Mouse (Mus musculus) embryonic facial prominence, embryonic 13.5 days (tissue): ENCODE data around the gene Pcbp4. TPM values are rescaled to one million over a fixed set of nuclear protein-coding genes. Genes with fewer than 3 reads are reported as not detected.

Experiments used
- ATAC-seq: fragments of 200-750 bp; cut with Nextera tagmentation; 2 replicates; pipeline ENCODE4 v1.8.0; 2017; ENCODE audit warnings: low read depth; ENCODE audit not compliant: insufficient number of reproducible peaks, insufficient read depth, low FRiP score, low TSS enrichment
- H3K27ac ChIP-seq: fragments of 300-500 bp; sonication (generic); 2 replicates; pipeline ENCODE4 v1.5.1; 2015; ENCODE audit warnings: moderate library complexity, mild to moderate bottlenecking, inconsistent platforms
- H3K27me3 ChIP-seq: fragments of 300-500 bp; sonication (generic); 2 replicates; pipeline ENCODE4 v1.6.1; 2015; ENCODE audit warnings: mild to moderate bottlenecking, inconsistent platforms
- H3K36me3 ChIP-seq: fragments of 300-500 bp; sonication (generic); 2 replicates; pipeline ENCODE4 v1.6.1; 2015; ENCODE audit warnings: mild to moderate bottlenecking, inconsistent platforms
- H3K4me1 ChIP-seq: fragments of 300-500 bp; sonication (generic); 2 replicates; pipeline ENCODE4 v1.6.1; 2015; ENCODE audit warnings: inconsistent platforms
- H3K4me2 ChIP-seq: fragments of 300-500 bp; sonication (generic); 2 replicates; pipeline ENCODE4 v1.6.1; 2015; ENCODE audit warnings: moderate library complexity, mild to moderate bottlenecking, inconsistent platforms
- H3K4me3 ChIP-seq: fragments of 300-500 bp; sonication (generic); 2 replicates; pipeline ENCODE4 v1.5.1; 2015; ENCODE audit warnings: mild to moderate bottlenecking, inconsistent platforms
- H3K9ac ChIP-seq: fragments of 300-500 bp; sonication (generic); 2 replicates; pipeline ENCODE4 v1.6.1; 2015; ENCODE audit warnings: mild to moderate bottlenecking, inconsistent platforms
- H3K9me3 ChIP-seq: fragments of 300-500 bp; sonication (generic); 2 replicates; pipeline ENCODE4 v1.6.1; 2016; ENCODE audit warnings: inconsistent platforms
- WGBS: fragments of 180-500 bp; shearing (Covaris S2); methylation state at CpG from one replicate; pipeline ENCODE4 v1.1.7; 2015; ENCODE audit warnings: mixed read lengths; 5-methylcytosine and 5-hydroxymethylcytosine counted together
- polyA plus RNA-seq: library from polyadenylated mRNA; unstranded; fragments of >200 nt; fragmentation: Nextera tagmentation; extraction: Ambion mirVana; gene quantifications from 2 replicates; pipeline ENCODE4 v1.2.1, GENCODE M21; 2015

Gene Pcbp4
- polyA plus RNA-seq: 128 and 133 TPM in 2 replicates

DNA sequence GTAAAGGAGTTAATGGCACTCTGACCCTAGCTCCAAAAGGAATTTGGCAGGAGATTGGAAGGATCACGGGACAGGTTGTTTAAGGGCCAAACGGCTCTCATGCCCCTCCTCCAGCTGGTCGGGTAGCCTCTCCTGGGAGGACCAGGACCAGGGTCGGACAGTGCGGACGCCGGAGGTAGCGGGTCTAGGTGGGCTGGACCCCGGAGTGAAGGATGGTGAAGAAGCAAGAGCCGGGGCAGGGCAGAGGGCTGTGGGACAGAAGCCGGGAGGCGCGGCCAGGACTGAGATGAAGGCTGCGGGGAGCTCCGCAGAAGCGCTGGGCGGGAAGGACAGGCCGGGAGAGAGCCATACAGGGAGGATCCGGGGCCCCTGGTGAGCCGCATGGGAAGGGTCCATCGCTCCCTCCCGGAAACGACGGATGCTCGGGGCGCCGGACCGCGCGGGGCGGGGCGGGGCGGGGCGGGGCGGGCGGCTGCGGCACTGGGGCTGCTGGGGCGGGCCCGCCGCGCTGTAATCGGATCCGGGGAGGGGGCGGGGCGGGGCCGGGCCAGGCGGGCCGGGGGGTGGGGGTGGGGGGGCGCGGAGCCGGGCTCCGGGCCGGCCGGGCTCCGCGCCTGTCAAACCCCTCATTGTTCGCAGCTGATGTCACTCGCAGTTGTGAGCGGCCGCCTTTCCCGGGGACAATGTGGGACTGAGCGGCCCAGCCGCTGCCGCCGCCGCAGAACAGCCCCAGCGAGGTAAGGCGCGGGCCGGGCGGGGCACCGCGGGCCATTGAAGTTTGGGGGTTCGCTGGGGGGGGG, at the start of gene Pcbp4:
TSS of gene Pcbp4 (plus strand) at position 21 of the 800 bp plus-strand sequence.
- Histone ChIP-seq H3K36me3 (peaks cover 11% of the 10 kb centered on the region; the same call in 1 of the 2 replicates), H3K9me3 (no peaks in the 10 kb centered on the region), H3K4me1 (peaks cover 91% of the 10 kb centered on the region), H3K4me2 (peak within 1 kb of the TSS; percentile 97), H3K27me3 (no peaks in the 10 kb centered on the region), H3K4me3 (peak within 1 kb of the TSS; percentile 69), H3K9ac (peak within 1 kb of the TSS; percentile 85), H3K27ac (peak within 1 kb of the TSS; percentile 92)
- under 1% methylated on average over 39 of the region's 74 CpGs for WGBS
- peak; percentile 45 for ATAC-seq

DNA sequence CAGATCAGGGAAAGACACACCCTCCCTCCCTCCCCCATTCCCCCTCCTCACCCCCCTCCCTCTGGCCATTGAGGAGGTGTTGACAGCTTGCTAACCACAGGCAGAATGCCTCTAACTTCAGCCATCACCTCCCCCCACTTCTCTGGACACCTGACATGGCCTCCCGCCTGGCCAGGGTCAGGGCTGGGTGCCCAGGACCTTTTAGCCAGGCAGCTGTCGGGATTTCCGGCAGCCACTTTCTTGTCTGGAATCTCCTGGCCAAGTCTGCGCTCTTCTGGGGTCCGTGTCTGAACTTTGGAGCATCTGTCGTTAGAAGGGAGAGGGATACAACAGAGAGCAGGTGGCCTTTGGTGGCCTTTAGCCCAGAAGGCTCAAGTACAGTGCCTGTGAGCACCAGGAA, 47.8 kb upstream of the Pcbp4 start:
- H3K27me3 ChIP-seq: no peaks in the 10 kb centered on the region
- H3K9me3 ChIP-seq: no peaks in the 10 kb centered on the region
- no peak overlapping the region for H3K27ac ChIP-seq
- peaks cover 34% of the 10 kb centered on the region for H3K4me1 ChIP-seq
- no peak overlapping the region for H3K4me2 ChIP-seq
- 36% methylated on average over 6 of the region's 6 CpGs for WGBS
- H3K4me3 ChIP-seq: no peak overlapping the region
- no peak for ATAC-seq
- no peak overlapping the region for H3K9ac ChIP-seq
- H3K36me3 ChIP-seq: no peaks in the 10 kb centered on the region

DNA sequence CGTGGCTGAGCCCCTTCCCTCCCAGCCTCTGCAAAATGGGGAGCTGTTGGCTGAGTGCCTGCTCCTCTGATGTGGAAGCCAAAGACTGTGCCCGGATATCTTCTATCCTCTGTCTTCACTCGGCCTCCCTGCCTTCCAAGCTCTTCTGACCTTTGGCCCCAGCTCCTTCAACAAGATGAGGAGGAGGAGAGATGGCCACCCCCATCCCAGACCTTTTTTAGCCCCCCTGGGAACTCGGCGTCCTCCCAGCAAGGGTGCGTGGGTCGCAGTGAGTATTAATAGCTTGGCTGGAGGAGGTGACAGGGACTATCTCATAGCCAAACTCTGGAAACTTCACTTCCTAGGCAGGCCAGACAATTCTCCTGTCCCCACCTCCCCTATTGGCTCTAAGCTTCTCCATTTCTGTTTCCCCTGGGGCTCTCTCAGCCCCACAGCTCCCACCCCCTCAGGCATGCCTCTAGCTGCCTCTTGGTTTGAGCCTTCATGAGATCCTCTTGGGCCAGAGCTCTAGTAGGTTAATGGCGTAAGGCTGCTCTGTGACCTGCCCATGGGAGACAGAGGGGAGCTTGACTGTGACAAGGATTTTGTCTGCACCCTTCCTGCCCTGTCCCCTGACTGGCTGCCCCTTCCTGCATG, 46.5 kb upstream of the Pcbp4 start:
- Histone ChIP-seq H3K27ac (peak overlapping the region; percentile 34; the same call in 1 of the 2 replicates), H3K36me3 (no peaks in the 10 kb centered on the region), H3K27me3 (no peaks in the 10 kb centered on the region), H3K9me3 (no peaks in the 10 kb centered on the region), H3K4me3 (no peak overlapping the region), H3K4me2 (no peak overlapping the region), H3K9ac (no peak overlapping the region), H3K4me1 (peaks cover 29% of the 10 kb centered on the region)
- no peak for ATAC-seq
- WGBS: 56% methylated on average over 8 of the region's 8 CpGs

DNA sequence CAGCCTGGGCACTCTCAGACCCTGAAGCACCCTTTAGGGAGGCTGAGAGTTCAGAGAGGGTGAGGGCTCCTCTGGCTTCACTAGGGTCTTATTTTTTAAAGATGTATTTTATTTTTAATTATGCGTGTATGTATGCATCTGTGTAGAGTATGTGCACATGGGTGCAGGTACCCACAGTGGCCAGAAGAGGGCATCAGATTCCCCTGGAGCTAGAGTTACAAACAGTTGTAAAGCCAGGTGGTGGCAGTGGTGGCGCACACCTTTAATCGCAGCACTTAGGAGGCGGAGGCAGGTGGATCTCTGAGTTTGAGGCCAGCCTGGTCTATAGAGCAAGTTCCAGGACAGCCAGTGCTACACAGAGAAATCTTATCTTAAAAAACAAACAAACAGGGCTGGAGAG, 44.0 kb upstream of the Pcbp4 start:
- H3K4me2 ChIP-seq: no peak overlapping the region
- H3K27me3 ChIP-seq: no peaks in the 10 kb centered on the region
- H3K27ac ChIP-seq: no peak overlapping the region
- H3K36me3 ChIP-seq: no peaks in the 10 kb centered on the region
- 97% methylated on average over 4 of the region's 4 CpGs for WGBS
- no peak overlapping the region for H3K4me3 ChIP-seq
- no peak overlapping the region for H3K9ac ChIP-seq
- peaks cover 28% of the 10 kb centered on the region for H3K4me1 ChIP-seq
- ATAC-seq: no peak
- H3K9me3 ChIP-seq: no peaks in the 10 kb centered on the region

DNA sequence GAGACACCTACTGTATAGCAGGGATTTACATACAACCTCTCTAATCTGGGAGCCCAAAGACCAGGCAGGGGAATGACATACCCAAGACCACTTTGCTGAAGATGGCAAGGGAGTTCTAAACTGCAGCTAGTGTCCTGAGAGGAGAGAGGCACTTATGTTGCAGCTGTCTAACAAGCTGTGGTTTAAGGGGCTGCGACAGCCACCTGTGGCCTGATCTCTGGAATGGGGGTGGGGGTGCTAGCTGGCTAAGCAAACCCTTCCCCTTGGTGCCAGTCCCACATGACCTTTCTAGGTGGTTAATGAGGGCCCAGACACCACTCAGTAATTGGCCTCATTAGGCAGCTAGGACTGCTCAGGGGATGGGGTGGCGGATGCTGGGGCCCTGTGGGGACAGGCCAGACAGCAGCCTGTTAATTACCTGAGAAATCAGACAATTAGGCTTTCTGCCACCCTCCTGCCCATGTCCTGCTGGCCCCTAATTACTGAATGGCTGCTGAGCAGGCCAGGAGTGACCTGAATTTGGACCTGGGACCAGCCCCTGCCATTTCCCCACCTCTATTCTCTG, 42.9 kb upstream of the Pcbp4 start:
- ATAC-seq: no peak
- Histone ChIP-seq H3K36me3 (no peaks in the 10 kb centered on the region), H3K9me3 (no peaks in the 10 kb centered on the region), H3K4me2 (no peak overlapping the region), H3K9ac (no peak overlapping the region), H3K4me3 (no peak overlapping the region), H3K27ac (no peak overlapping the region), H3K4me1 (peaks cover 26% of the 10 kb centered on the region), H3K27me3 (no peaks in the 10 kb centered on the region)
- 76% methylated on average over 2 of the region's 2 CpGs for WGBS

DNA sequence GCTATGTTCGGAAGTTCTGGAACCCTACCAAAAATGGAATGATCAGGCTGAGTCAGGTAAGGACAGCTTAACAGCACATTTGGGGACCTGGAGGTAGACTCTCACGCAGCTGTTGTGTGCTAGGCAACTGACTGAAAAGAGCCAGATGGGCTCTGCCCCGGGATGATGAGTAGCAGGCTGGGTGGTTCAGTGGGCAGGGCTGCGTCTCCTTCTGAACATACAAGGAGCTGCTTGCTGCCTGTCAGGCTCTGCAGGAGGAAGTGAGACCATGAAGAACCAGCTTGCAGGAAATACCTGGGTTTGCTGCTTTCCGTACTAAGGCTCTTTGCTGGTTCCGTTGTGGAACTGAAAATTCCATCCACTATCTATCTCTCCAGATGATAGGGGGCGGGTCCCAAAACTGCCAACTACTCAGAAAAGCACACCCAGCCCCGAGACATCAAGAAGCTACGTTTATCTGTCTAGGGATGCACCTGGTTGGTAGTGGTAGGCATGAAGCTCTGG, 41.9 kb upstream of the Pcbp4 start:
- peaks cover 21% of the 10 kb centered on the region for H3K4me1 ChIP-seq
- H3K36me3 ChIP-seq: no peaks in the 10 kb centered on the region
- H3K9ac ChIP-seq: no peak overlapping the region
- ATAC-seq: no peak
- 72% methylated on average over 9 of the region's 9 CpGs for WGBS
- H3K9me3 ChIP-seq: no peaks in the 10 kb centered on the region
- H3K4me2 ChIP-seq: no peak overlapping the region
- no peaks in the 10 kb centered on the region for H3K27me3 ChIP-seq
- H3K27ac ChIP-seq: no peak overlapping the region
- no peak overlapping the region for H3K4me3 ChIP-seq

DNA sequence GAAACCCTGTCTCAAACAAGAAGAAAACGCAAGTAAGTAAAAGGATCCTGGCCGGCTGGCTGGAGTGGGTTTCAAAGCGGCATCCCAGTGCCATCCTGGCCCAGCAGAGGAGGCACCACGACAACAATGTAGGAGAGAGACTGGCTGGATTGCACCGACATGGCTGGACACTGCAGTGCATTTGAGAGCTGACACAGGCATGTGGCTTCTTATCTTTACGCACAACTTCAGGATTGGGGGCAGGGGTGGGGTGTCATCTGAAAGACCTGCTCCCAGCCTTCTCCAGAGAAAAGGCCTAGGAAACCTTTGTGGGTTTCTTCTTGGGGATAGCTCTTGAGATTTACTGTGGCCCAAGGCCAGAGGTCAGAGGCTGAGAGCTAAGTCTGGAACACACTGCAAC, 41.4 kb upstream of the Pcbp4 start:
- no peak overlapping the region for H3K4me3 ChIP-seq
- 74% methylated on average over 6 of the region's 6 CpGs for WGBS
- peaks cover 15% of the 10 kb centered on the region for H3K4me1 ChIP-seq
- no peak overlapping the region for H3K27ac ChIP-seq
- H3K9me3 ChIP-seq: no peaks in the 10 kb centered on the region
- no peak overlapping the region for H3K4me2 ChIP-seq
- no peaks in the 10 kb centered on the region for H3K27me3 ChIP-seq
- H3K9ac ChIP-seq: 0 out of 2 replicates have a peak overlapping the region, but pooled peaks have one; percentile 27
- no peak for ATAC-seq
- no peaks in the 10 kb centered on the region for H3K36me3 ChIP-seq

DNA sequence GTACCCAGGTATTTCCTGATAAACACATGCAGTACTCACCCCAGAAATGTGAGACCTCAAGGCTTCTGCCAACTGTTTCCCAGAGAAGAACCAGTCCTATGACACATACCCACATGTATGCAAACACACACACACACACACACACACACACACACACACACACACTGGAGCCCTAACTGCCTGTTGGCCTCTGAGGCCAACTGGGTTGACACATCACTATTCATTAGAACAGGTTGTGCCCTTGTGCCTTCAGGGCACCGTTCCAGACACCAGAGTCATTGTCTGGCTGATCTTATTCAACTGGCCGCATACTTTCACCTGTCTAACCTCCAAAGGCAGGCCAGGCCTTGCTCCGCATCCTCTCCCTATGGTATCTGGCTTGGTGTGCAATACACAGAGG, 40.9 kb upstream of the Pcbp4 start:
- Histone ChIP-seq H3K4me1 (peaks cover 18% of the 10 kb centered on the region), H3K27me3 (no peaks in the 10 kb centered on the region), H3K36me3 (no peaks in the 10 kb centered on the region), H3K9me3 (no peaks in the 10 kb centered on the region), H3K4me3 (no peak overlapping the region), H3K27ac (no peak overlapping the region), H3K9ac (0 out of 2 replicates have a peak overlapping the region, but pooled peaks have one; percentile 27), H3K4me2 (no peak overlapping the region)
- no peak for ATAC-seq
- 62% methylated on average over 3 of the region's 3 CpGs for WGBS

DNA sequence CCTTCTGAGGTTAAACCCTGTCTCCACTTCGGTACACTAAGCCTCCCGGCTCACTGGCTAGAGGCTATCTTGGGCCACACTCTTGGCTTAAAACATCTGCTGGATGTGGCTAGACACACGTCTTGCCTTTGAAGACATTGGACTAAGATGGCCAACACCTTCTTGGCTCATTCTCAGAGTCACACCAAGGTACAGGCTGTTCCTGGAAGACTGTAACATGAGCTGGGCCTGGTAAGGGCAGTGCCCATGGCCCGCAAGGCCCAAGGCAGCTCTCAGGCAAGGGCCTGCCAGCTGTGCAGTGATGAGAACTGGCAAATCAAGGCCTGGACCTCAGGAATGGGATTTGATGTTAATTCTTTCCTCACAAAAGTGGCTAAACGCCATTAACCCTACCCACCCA, 39.5 kb upstream of the Pcbp4 start:
- no peaks in the 10 kb centered on the region for H3K9me3 ChIP-seq
- H3K4me2 ChIP-seq: no peak overlapping the region
- no peak overlapping the region for H3K27ac ChIP-seq
- ATAC-seq: no peak
- H3K9ac ChIP-seq: no peak overlapping the region
- peaks cover 32% of the 10 kb centered on the region for H3K4me1 ChIP-seq
- no peak overlapping the region for H3K4me3 ChIP-seq
- no peaks in the 10 kb centered on the region for H3K36me3 ChIP-seq
- H3K27me3 ChIP-seq: no peaks in the 10 kb centered on the region
- WGBS: 84% methylated on average over 5 of the region's 5 CpGs

DNA sequence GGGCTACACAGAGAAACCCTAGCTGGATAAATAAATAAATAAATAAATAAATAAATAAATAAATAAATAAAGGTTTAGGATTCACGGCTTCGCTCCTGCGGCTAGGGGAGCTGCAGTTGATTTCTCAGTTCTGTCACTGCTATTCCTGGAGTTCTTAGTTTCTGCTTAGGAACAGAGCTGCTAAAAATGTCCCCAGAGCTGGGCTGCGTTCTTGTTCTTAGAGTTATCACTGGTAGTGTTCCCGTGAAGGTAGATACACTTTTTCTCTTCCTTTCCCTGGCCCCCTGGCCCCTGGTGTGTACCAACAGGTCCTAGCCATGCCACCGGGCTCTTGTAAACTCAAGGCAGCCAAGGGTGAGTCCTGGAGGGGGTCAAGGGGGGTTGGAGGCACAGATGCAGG, 36.3 kb upstream of the Pcbp4 start:
- no peak overlapping the region for H3K4me3 ChIP-seq
- H3K36me3 ChIP-seq: no peaks in the 10 kb centered on the region
- peaks cover 55% of the 10 kb centered on the region for H3K4me1 ChIP-seq
- no peaks in the 10 kb centered on the region for H3K27me3 ChIP-seq
- no peak for ATAC-seq
- H3K9me3 ChIP-seq: no peaks in the 10 kb centered on the region
- H3K27ac ChIP-seq: no peak overlapping the region
- WGBS: 86% methylated on average over 6 of the region's 6 CpGs
- no peak overlapping the region for H3K4me2 ChIP-seq
- H3K9ac ChIP-seq: no peak overlapping the region

DNA sequence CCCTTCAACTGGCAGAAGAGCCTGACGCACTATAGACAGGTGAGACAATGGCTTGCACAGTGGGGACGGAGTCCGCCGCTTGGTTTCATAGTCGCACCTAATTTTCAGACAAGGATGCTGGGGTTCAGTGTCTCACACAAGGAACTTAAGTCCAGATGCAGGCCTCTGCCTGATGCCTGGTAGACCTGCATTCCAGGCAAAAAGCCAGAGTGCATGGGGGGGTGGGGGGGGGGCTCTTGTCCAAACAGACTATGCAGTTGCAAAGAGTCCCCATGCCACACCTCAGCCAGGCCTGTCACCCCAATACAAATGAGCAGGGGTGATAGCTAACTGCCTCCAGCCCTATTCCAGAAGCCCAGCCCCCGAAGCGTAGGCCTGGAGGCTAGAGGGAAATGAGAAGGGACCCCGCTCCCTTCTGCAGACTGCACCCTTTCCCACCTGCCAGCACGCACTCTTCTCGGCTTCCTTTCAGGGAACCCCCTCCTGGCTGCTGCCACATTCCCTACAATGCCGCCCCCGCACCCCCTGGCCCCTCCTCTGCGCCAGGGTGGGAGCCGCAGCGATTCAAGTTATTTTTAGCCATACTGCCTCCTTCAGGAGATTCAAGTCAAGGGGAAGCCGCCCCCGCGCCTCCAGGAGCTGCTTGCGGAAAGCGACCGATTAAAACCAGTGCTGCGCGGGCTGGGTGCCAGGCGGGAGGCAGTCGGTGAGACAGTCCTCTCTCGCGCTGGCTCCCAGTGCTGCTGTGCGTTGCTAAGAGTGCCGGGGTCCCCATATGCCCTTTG, 35.1 kb upstream of the Pcbp4 start:
- no peaks in the 10 kb centered on the region for H3K9me3 ChIP-seq
- peak overlapping the region; percentile 32 for H3K4me3 ChIP-seq
- H3K36me3 ChIP-seq: no peaks in the 10 kb centered on the region
- whole genome bisulfite sequencing: 11% methylated on average over 29 of the region's 29 CpGs
- peaks cover 52% of the 10 kb centered on the region for H3K4me1 ChIP-seq
- ATAC-seq: peak; percentile 69
- H3K27ac ChIP-seq: peak overlapping the region; percentile 87
- peak overlapping the region; percentile 62 for H3K9ac ChIP-seq
- no peaks in the 10 kb centered on the region for H3K27me3 ChIP-seq
- H3K4me2 ChIP-seq: peak overlapping the region; percentile 62
